Mouse (Mus musculus): ENCODE results near the gene Olfr1389. TPM values are rescaled to one million over a fixed set of nuclear protein-coding genes. Genes with fewer than 3 reads are reported as not detected.

The Olfr1389 gene
- not detected for polyA plus RNA-seq (2014; fragmentation: Illumina TruSeq; extraction: RNeasy Lipid Tissue Mini Kit (QIAGEN cat#74804); ENCODE audit: low read depth, low replicate concordance)

DNA sequence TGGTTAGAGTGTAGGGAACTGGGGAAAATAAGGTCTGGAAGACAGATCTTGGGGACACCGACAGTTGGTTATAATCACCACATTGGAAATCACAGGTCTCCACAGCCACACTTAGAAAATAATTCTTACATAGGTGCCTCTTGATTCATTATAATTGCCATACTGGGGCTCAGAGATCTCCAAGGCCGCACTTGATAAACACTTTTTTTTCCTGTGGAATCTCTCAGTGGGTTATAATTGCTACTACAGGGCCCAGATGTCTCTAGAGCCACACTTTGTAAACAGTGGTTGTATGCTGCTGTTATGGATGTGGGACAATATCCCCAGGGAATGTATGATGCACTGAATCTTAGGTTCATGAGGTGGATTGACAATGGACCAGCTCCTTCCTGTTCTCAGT lies at the start of gene Olfr1389:
Gene Olfr1389, plus strand, starts transcription at position 301 of the 400 bp plus-strand sequence.

GRCm38 (mm10) chr11:49436411-49436810 lies 13.5 kb downstream of the Olfr1389 start, which contains the start of gene Olfr1388:
TSS of gene Olfr1388 (plus strand) at chr11:49436624.

GRCm38 (mm10) chr11:49455043-49455442 lies 32.2 kb downstream of the Olfr1389 start, which contains the start of gene Olfr1387:
TSS of gene Olfr1387 (plus strand) at chr11:49455343.

DNA sequence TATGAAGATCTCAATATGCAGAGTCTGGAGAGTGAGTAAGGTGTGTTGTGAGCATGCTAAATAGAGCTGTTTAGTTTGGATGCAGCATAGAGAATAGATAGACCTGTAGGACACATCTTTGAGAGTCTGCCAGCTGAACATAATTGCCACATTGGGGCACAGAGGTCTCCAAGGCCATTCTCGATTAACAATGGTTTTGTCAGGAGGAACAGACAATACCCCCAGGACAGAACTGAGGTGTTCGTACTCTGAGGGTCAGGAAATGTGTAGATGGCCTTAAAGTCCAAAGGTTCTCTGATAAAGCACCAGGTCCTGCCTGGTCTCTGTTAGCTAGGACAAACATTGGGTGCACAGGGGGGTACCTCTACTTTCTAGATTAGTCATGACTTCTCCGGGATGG lies 41.9 kb downstream of the Olfr1389 start, which contains the start of gene Olfr1386:
Gene Olfr1386, plus strand, starts transcription at position 301 of the 400 bp plus-strand sequence.

Other genes with a start within 250 kb of the Olfr1389 start
- 4.3 TPM for gene Btnl9, start 235.9 kb upstream of the Olfr1389 start, polyA plus RNA-seq (2014; fragmentation: Illumina TruSeq; extraction: RNeasy Lipid Tissue Mini Kit (QIAGEN cat#74804); ENCODE audit: low read depth, low replicate concordance)
- 137 TPM for gene Zfp62, start 219.8 kb upstream of the Olfr1389 start, polyA plus RNA-seq (2014; fragmentation: Illumina TruSeq; extraction: RNeasy Lipid Tissue Mini Kit (QIAGEN cat#74804); ENCODE audit: low read depth, low replicate concordance)
- gene Mgat1, start 178.9 kb upstream of the Olfr1389 start, polyA plus RNA-seq (2014; fragmentation: Illumina TruSeq; extraction: RNeasy Lipid Tissue Mini Kit (QIAGEN cat#74804); ENCODE audit: low read depth, low replicate concordance), result 26.3 TPM
- gene Olfr1393, start 144.8 kb upstream of the Olfr1389 start, polyA plus RNA-seq (2014; fragmentation: Illumina TruSeq; extraction: RNeasy Lipid Tissue Mini Kit (QIAGEN cat#74804); ENCODE audit: low read depth, low replicate concordance), result not detected
- gene Olfr1392, start 137.8 kb upstream of the Olfr1389 start, polyA plus RNA-seq (2014; fragmentation: Illumina TruSeq; extraction: RNeasy Lipid Tissue Mini Kit (QIAGEN cat#74804); ENCODE audit: low read depth, low replicate concordance), result not detected
- gene Olfr10, start 118.3 kb upstream of the Olfr1389 start, polyA plus RNA-seq (2014; fragmentation: Illumina TruSeq; extraction: RNeasy Lipid Tissue Mini Kit (QIAGEN cat#74804); ENCODE audit: low read depth, low replicate concordance), result not detected
- gene Olfr1391, start 100.3 kb upstream of the Olfr1389 start, polyA plus RNA-seq (2014; fragmentation: Illumina TruSeq; extraction: RNeasy Lipid Tissue Mini Kit (QIAGEN cat#74804); ENCODE audit: low read depth, low replicate concordance), result not detected
- gene Olfr1390, start 87.9 kb upstream of the Olfr1389 start, polyA plus RNA-seq (2014; fragmentation: Illumina TruSeq; extraction: RNeasy Lipid Tissue Mini Kit (QIAGEN cat#74804); ENCODE audit: low read depth, low replicate concordance), result not detected
- gene Olfr1388, start 13.6 kb downstream of the Olfr1389 start, polyA plus RNA-seq (2014; fragmentation: Illumina TruSeq; extraction: RNeasy Lipid Tissue Mini Kit (QIAGEN cat#74804); ENCODE audit: low read depth, low replicate concordance), result not detected
- not detected for gene Olfr1387, start 32.3 kb downstream of the Olfr1389 start, polyA plus RNA-seq (2014; fragmentation: Illumina TruSeq; extraction: RNeasy Lipid Tissue Mini Kit (QIAGEN cat#74804); ENCODE audit: low read depth, low replicate concordance)
- gene Olfr1386, start 42.0 kb downstream of the Olfr1389 start, polyA plus RNA-seq (2014; fragmentation: Illumina TruSeq; extraction: RNeasy Lipid Tissue Mini Kit (QIAGEN cat#74804); ENCODE audit: low read depth, low replicate concordance), result not detected
- gene Olfr1385, start 66.0 kb downstream of the Olfr1389 start, polyA plus RNA-seq (2014; fragmentation: Illumina TruSeq; extraction: RNeasy Lipid Tissue Mini Kit (QIAGEN cat#74804); ENCODE audit: low read depth, low replicate concordance), result not detected
- gene Olfr1384, start 83.7 kb downstream of the Olfr1389 start, polyA plus RNA-seq (2014; fragmentation: Illumina TruSeq; extraction: RNeasy Lipid Tissue Mini Kit (QIAGEN cat#74804); ENCODE audit: low read depth, low replicate concordance), result not detected
- gene Olfr1383, start 96.6 kb downstream of the Olfr1389 start, polyA plus RNA-seq (2014; fragmentation: Illumina TruSeq; extraction: RNeasy Lipid Tissue Mini Kit (QIAGEN cat#74804); ENCODE audit: low read depth, low replicate concordance), result not detected
- not detected for gene Olfr1382, start 105.2 kb downstream of the Olfr1389 start, polyA plus RNA-seq (2014; fragmentation: Illumina TruSeq; extraction: RNeasy Lipid Tissue Mini Kit (QIAGEN cat#74804); ENCODE audit: low read depth, low replicate concordance)
- gene Olfr1381, start 120.4 kb downstream of the Olfr1389 start, polyA plus RNA-seq (2014; fragmentation: Illumina TruSeq; extraction: RNeasy Lipid Tissue Mini Kit (QIAGEN cat#74804); ENCODE audit: low read depth, low replicate concordance), result not detected
- gene Olfr1380, start 133.8 kb downstream of the Olfr1389 start, polyA plus RNA-seq (2014; fragmentation: Illumina TruSeq; extraction: RNeasy Lipid Tissue Mini Kit (QIAGEN cat#74804); ENCODE audit: low read depth, low replicate concordance), result not detected
- gene Flt4, start 186.2 kb downstream of the Olfr1389 start, polyA plus RNA-seq (2014; fragmentation: Illumina TruSeq; extraction: RNeasy Lipid Tissue Mini Kit (QIAGEN cat#74804); ENCODE audit: low read depth, low replicate concordance), result 1.1 TPM
- gene Scgb3a1, start 240.5 kb downstream of the Olfr1389 start, polyA plus RNA-seq (2014; fragmentation: Illumina TruSeq; extraction: RNeasy Lipid Tissue Mini Kit (QIAGEN cat#74804); ENCODE audit: low read depth, low replicate concordance), result not detected